Mouse (Mus musculus): ENCODE results near the gene Aff1.

GRCm38 (mm10) chr5:103817754-103818153 lies 125.6 kb downstream of the Aff1 start:
- TF ChIP-seq POLR2A (IDR thresholded peaks at IDR 0.05; ENCODE audit: insufficient read depth, low read depth, low read length) (no peak), CTCF (IDR thresholded peaks at IDR 0.05; ENCODE audit: insufficient read depth, low read depth, low read length) (0 out of 2 replicates have a peak, but pooled peaks have one; percentile 36)

All from olfactory bulb, adult 2 months (tissue).